Mouse (Mus musculus): ENCODE measurements around the gene Pde6g. TPM values are rescaled to one million over a fixed set of nuclear protein-coding genes. Genes with fewer than 3 reads are reported as not detected.
"Not testable (repeated sequence)": the region's sequence is repeated elsewhere in the genome, so short reads cannot be mapped to it uniquely, and the experiment has no call there.

The Pde6g gene
- total RNA-seq, 2 experiments from 2014 or later = 0.47 to 0.84 TPM

- intact Hi-C loops (cut with DNase I) = no loop called here
- DNase-seq (ENCODE audit: low spot score) = no peak
Measured at GRCm38 (mm10) chr11:120426727-120427126, 26.6 kb downstream of the Pde6g start.

GRCm38 (mm10) chr11:120423569-120424295, 29.6 kb downstream of the Pde6g start:
- intact Hi-C loops (cut with DNase I) = loop anchor here (5.0 kb wide), 3 partner anchors 46 to 311 kb away; partner anchors contain the start of gene Faap100

DNA sequence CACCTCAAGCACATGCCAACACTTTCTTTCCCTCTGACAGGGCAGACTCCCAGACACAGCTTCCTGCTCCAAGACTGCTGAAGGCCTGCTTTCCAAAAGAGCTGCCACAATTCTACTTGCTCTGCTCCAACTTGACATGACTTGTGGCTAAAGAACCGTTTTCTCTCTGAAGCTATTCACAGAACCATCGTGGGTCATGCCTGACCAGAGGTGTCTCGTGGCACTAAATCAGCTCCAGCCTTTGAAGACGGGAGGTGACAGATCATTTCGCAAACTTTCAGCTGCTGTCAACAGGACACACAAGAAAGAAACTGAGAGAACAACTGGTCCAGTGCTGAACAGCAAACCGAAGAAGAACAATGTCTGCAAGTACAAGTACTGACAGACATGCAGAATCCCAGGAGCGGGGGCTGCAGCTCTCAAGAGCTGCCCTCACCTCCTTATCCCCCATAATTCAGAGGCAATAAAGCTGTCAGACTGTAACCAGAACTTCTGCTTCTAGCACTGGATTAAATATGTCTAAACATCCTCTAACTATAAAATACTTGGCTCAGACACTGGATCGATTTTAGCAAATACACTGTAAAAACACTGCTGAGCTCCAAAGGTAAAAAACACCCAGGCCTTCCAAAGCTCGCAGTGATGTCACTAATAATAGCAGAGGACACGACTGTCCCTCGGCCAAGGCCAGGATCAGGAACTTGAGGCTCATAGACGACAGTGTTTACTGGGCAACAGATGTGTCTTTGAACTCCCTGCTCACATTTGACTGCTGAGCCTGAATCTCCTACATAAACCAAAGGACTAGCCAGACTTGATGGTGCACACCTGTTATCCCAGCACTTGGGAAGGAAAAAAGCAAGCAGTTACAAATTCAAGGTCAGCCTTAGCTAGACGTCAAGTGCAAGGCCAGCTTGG, 30.4 kb downstream of the Pde6g start:
- intact Hi-C loops (cut with DNase I) = loop anchor here (5.0 kb wide), 3 partner anchors 46 to 311 kb away; partner anchors contain the start of gene Faap100
- DNase-seq (ENCODE audit: low spot score) = no peak

More at GRCm38 (mm10) chr11:120423569-120424295, 29.6 kb downstream of the Pde6g start:
- DNase-seq (ENCODE audit: low spot score) = no peak

DNA sequence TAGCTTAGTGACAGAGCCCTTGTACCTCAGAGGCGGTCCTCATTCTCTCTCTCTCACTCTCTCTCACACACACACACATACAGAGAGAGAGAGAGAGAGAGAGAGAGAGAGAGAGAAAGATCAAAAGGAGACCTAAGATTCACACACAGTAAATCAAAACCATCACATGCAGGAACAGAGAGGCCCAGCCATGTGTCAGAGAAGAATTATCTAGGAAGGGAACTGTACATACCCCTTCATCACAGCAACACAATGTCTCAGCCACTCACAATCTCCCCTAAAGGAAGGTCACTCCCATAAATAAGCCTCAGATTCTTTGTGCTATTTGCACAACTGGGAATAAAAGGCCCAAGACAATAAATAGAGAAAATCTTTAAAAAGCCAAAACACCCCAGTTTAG, 34.7 kb downstream of the Pde6g start:
- no peak for DNase-seq (ENCODE audit: low spot score)
- intact Hi-C loops (cut with DNase I) = no loop called here

DNA sequence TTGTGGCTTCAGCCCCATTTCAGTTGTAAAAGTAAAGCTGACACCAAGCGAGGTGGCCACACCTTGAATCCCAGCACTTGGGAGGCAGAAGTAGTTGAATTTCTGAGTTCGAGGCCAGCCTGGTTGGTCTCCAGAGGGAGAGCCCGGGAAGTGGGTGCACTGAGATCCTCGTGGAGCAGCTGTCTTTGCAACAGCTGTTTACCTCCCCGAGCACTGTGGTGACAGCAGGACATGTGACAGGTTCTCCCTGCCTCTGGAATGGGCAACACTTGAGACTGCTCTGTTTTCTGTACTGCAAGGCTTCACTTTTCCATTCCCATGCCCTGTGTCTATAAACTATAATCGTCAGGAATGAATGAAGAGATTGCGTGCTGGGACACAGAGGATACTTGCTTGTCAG, 35.4 kb downstream of the Pde6g start:
- DNase-seq (ENCODE audit: low spot score) = no peak
- intact Hi-C loops (cut with DNase I) = no loop called here

- DNase-seq (ENCODE audit: low spot score); intact Hi-C loops (cut with DNase I): not testable (repeated sequence)
Measured at GRCm38 (mm10) chr11:120413621-120414020, 39.7 kb downstream of the Pde6g start.

DNA sequence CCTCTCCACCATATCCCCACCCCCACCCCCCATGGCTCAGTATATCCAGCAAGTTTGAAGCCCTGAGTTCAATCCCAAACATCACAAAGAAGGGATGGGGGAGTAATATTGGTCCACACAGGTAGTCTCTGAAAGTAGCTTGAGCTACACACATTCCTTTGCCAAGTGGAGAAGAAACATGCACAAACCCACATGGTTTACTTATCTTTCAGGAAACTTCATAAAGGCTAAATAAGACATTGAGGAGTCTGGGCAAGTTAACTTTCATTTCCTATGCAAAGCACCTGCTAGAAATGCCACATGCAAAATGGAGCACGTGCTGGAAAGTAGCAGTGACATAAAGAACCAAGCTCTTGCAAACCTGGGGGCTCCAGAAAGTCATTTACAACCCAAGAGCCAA, 46.9 kb downstream of the Pde6g start:
- intact Hi-C loops (cut with DNase I) = no loop called here
- DNase-seq (ENCODE audit: low spot score) = no peak

DNA sequence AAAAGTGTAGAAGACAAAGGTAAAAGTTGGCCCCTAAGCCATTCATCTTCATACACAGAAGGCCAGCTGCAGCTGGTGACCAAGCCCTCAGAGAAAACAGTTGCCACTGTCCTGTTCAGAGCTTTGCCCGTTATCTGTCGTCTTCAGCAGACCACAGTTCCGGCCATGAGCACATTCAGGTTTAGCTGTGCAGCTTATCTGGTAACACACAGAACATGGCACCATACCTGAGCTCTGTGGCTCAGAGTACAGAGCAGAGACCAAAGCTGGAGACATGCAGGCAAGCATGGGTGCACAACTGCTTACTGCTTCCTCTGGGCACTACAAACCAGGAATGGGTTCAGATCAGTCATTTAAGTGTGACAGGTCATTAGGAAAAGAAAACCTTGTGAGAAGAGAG, 47.4 kb downstream of the Pde6g start:
- intact Hi-C loops (cut with DNase I) = no loop called here
- no peak for DNase-seq (ENCODE audit: low spot score)

GRCm38 (mm10) chr11:120404814-120405213, 48.5 kb downstream of the Pde6g start:
- intact Hi-C loops (cut with DNase I) = no loop called here
- DNase-seq (ENCODE audit: low spot score) = no peak

- DNase-seq (ENCODE audit: low spot score) = no peak
- intact Hi-C loops (cut with DNase I) = no loop called here
Measured at GRCm38 (mm10) chr11:120399319-120399718, 54.0 kb downstream of the Pde6g start.

Other genes with a start within 250 kb of the Pde6g start
- 1 to 10 TPM; 7.8 to 8.3 TPM for gene Bahcc1, start 220.6 kb downstream of the Pde6g start, total RNA-seq (2021)
- 100 to 1,000 TPM; 282 to 346 TPM for gene Actg1, start 105.0 kb downstream of the Pde6g start, total RNA-seq (2021)
- gene Fscn2, start 92.0 kb downstream of the Pde6g start, total RNA-seq (2021) = not detected
- gene Faap100, start 74.7 kb downstream of the Pde6g start, total RNA-seq (2021) = 10 to 100 TPM; 15.2 to 15.3 TPM
- 10 to 100 TPM; 53.0 to 59.3 TPM for gene Nploc4, start 15.8 kb downstream of the Pde6g start, total RNA-seq (2021)
- 1 to 10 TPM; 1.4 to 1.6 TPM for gene Tspan10, start 10.9 kb downstream of the Pde6g start, total RNA-seq (2021)
- gene Oxld1, start 4.6 kb upstream of the Pde6g start, total RNA-seq (2021) = 10 to 100 TPM; 53.7 to 56.4 TPM
- 1 to 10 TPM; 7.9 to 8.9 TPM for gene Ccdc137, start 4.6 kb upstream of the Pde6g start, total RNA-seq (2021)
- gene Arl16, start 14.1 kb upstream of the Pde6g start, total RNA-seq (2021) = 10 to 100 TPM; 10.5 to 10.6 TPM
- gene Mrpl12, start 31.1 kb upstream of the Pde6g start, total RNA-seq (2021) = 100 to 1,000 TPM; 253 to 263 TPM
- gene Slc25a10, start 38.3 kb upstream of the Pde6g start, total RNA-seq (2021) = 10 to 100 TPM; 13.1 to 14.8 TPM
- gene Gcgr, start 77.2 kb upstream of the Pde6g start, total RNA-seq (2021) = 1 to 10 TPM; 1.3 to 1.5 TPM
- 10 to 100 TPM; 44.1 to 46.9 TPM for gene Mcrip1, start 96.2 kb upstream of the Pde6g start, total RNA-seq (2021)
- gene Ppp1r27, start 97.6 kb upstream of the Pde6g start, total RNA-seq (2021) = not detected
- gene P4hb, start 119.8 kb upstream of the Pde6g start, total RNA-seq (2021) = 100 to 1,000 TPM; 228 to 255 TPM
- 100 to 1,000 TPM; 142 to 158 TPM for gene Arhgdia, start 128.1 kb upstream of the Pde6g start, total RNA-seq (2021)
- gene Alyref, start 144.9 kb upstream of the Pde6g start, total RNA-seq (2021) = 10 to 100 TPM; 49.3 to 52.6 TPM
- 10 to 100 TPM; 82.6 to 90.3 TPM for gene Anapc11, start 144.9 kb upstream of the Pde6g start, total RNA-seq (2021)
- gene Npb, start 155.0 kb upstream of the Pde6g start, total RNA-seq (2021) = not detected
- 10 to 100 TPM; 54.2 to 59.3 TPM for gene Pcyt2, start 164.4 kb upstream of the Pde6g start, total RNA-seq (2021)
- gene Sirt7, start 171.7 kb upstream of the Pde6g start, total RNA-seq (2021) = 1 to 10 TPM; 7.7 to 8.3 TPM
- gene Mafg, start 180.1 kb upstream of the Pde6g start, total RNA-seq (2021) = 10 to 100 TPM; 38.7 to 42.1 TPM
- 1 to 10 TPM; 1.6 to 2.3 TPM for gene Pycr1, start 190.3 kb upstream of the Pde6g start, total RNA-seq (2021)
- gene Myadml2, start 194.7 kb upstream of the Pde6g start, total RNA-seq (2021) = 10 to 100 TPM; 78.3 to 78.8 TPM
- gene Notum, start 207.7 kb upstream of the Pde6g start, total RNA-seq (2021) = under 1 TPM in 1 of 2 experiments, not detected in 1; 0.20 TPM
- 10 to 100 TPM; 33.0 to 33.9 TPM for gene Aspscr1, start 219.5 kb upstream of the Pde6g start, total RNA-seq (2021)

Measured in heart, postnatal 25 days (tissue).